Mouse (Mus musculus) activated CD4-positive, CD25-positive, alpha-beta regulatory T cell, adult 9 weeks (primary cell): Measurements from ENCODE around the gene Platr17. TPM values are rescaled to one million over a fixed set of nuclear protein-coding genes. Genes with fewer than 3 reads are reported as not detected.

ENCODE experiments used
- polyA plus RNA-seq: library from polyadenylated mRNA; unstranded; fragments of 100-300 nt; shearing (Covaris generic); gene quantifications from one replicate; pipeline ENCODE4 v1.2.1, GENCODE M21; 2017

Platr17 gene
- polyA plus RNA-seq, result 5.0 TPM

GRCm38 (mm10) chr17:33904835-33905234 lies at the start of gene Platr17:
TSS of gene Platr17 (plus strand) at chr17:33905135.

DNA sequence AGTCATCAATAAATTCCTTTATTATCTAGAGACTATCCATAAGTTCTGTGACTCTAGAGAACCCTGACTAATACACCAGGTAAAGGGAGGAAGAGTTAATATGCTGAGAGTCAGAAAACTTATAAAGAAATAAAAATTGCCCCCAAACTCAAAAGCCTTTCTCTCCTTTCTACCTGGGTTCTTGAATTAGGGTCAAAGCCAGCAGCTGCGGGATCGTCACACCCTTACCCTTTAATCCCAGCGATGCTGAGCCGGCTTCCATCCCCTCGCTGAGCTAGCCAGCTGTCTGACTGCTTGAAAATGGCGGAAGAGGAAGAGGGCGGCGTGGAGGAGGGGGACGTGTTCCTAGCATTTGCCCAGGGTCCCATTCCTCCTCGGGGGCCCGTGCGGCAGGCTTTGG lies 31.4 kb upstream of the Platr17 start, which contains the start of gene Gm7029:
TSS of gene Gm7029 (plus strand) at position 301 of the 400 bp plus-strand sequence.

GRCm38 (mm10) chr17:33890533-33891059 lies 14.3 kb upstream of the Platr17 start, which contains the start of gene Kifc1:
TSS of gene Kifc1 (minus strand) at chr17:33890661.

DNA sequence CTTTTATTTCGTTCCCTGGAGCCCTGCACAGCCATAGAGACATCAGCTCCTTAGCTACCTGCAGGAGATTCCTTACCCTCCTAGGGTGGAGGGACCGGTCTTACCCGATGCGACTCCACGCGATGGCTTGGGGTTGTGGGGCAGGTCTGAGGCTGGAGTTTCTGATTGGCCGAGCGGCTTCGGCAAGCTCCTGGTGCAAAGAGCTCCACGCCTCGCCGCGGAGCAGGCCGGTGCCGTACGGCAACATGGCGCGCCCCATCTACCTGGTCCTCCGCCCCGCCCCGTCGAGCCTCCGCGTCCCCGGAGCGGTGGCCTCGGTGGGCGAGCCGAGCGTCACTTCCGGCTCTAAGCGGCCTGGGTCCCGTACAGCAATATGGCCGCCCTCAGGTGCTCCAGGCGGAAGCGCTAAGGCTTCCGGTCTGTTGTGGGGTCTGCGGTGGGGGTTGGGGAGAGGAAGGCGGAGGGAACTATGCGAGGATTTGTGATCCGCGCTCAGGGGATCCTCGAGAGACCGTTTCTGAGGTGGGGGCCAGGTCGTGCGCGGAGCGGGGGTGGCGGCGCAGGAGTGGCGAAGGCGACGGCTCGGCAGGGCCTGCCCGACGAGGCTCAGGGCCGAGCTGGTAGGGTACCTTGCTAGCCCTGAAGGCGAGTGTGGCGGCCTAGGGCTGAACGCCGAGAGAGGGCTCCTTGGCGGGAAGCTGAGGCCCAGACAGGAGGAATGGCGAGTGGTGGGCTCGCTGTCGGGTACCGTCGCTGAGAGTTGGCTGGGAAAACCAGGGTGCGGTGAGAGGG lies 4.3 kb downstream of the Platr17 start, which contains the start of gene Daxx:
TSS of gene Daxx (plus strand) at position 338 of the 792 bp plus-strand sequence.

GRCm38 (mm10) chr17:33915671-33916250 lies 10.8 kb downstream of the Platr17 start, which contains the start of the genes Tapbp and Zbtb22:
TSS of gene Tapbp (plus strand) at chr17:33915899.
TSS of gene Zbtb22 (plus strand) at chr17:33915904.

GRCm38 (mm10) chr17:33929371-33930279 lies 24.7 kb downstream of the Platr17 start, which contains the start of gene Rgl2:
TSS of gene Rgl2 (plus strand) at chr17:33929543.

GRCm38 (mm10) chr17:33940206-33940805 lies 35.4 kb downstream of the Platr17 start, which contains the start of the genes Pfdn6 and Wdr46:
TSS of gene Pfdn6 (minus strand) at chr17:33940343.
TSS of gene Wdr46 (plus strand) at chr17:33940660.

DNA sequence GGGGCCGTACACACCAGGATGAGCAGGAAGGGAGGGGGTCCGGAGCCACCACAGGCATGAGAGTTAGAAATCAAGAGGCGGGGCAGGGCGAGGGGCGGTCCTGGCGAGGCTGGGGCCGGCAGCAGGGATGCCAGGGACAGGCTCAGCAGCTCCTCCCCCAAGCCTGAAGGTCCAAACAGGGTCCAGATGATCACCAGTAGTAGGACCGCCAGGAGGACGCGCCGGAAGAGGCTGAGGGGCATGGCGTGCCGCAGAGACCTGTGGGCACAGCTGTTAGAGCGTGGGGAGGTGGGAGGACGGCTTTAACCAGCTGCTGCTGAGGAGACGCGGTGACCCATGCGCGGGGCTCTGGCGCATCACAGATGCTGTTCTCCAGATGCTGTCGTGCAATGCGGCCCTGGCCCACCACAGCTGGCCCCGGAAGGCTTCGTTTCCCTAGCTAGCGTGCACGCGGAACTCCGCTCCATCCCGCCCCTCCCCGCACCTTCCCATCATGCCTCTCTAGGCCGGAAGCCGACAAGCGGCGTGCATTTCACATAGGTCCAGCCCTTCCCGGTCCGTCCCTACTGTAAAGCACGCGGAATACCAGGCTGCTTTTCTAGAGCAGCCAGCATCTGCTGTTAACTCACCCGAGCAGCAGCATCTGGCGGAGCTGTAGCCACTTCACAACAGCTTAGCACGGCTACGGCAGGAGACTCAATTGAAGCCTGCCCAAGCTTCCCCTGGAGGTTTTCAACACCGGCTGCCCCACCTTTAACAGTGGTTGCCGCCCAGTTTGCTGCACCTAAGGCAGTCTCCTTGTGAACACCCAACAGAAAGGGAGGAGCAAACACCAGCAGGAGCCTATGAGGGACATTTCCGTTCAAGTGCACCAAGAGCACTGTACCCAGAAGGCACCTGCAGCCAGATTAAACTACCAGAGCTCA lies 46.3 kb downstream of the Platr17 start, which contains the start of gene B3galt4:
TSS of gene B3galt4 (minus strand) at position 468 of the 926 bp plus-strand sequence.

DNA sequence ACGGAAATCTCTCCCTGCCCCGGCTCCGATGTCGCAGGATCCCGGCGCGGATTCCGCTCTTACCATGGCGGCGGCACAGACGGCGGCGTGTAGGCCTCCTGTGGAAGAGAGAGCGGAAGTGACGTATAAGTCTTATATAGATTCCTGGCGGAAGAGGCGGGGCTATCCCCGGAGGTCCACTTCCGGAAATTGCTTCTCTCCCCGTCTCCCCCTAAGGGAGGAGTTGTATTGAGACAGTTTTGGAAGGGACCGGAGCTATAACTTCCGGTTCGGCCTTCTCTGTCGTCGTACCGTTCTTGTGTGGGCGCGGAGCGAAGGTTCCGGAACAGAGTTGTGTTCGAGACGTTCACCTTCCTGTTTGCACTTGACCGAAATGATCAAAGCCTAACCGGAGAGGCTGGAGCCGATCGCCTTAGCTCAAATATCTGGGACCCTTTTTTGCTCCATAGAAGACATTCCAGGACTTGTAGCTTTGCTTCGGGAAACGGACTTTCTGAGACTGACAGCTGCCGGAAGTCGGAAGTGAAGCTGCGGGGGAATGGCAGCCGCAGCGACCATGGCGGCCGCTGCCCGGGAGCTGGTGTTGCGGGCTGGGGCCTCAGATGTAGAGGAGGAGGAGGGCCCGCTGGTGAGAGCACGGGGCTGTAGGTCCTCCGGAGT lies 50.8 kb downstream of the Platr17 start, which contains the start of the genes Vps52 and Rps18:
TSS of gene Vps52 (plus strand) at position 258 of the 660 bp plus-strand sequence.
TSS of gene Rps18 (minus strand) at position 447 of the 660 bp plus-strand sequence.

Other genes starting within 250 kb of the Platr17 start
- 416 TPM for gene Hnrnpm, start 218.3 kb upstream of the Platr17 start, polyA plus RNA-seq
- gene March2, start 186.5 kb upstream of the Platr17 start, polyA plus RNA-seq, result 50.9 TPM
- 298 TPM for gene Rab11b, start 144.6 kb upstream of the Platr17 start, polyA plus RNA-seq
- 4.4 TPM for gene Angptl4, start 123.3 kb upstream of the Platr17 start, polyA plus RNA-seq
- 3.4 TPM for gene Kank3, start 94.6 kb upstream of the Platr17 start, polyA plus RNA-seq
- gene Rps28, start 80.6 kb upstream of the Platr17 start, polyA plus RNA-seq, result 1,074 TPM
- gene Ndufa7, start 80.6 kb upstream of the Platr17 start, polyA plus RNA-seq, result 386 TPM
- gene Cd320, start 62.0 kb upstream of the Platr17 start, polyA plus RNA-seq, result 32.2 TPM
- gene Gm7029, start 31.3 kb upstream of the Platr17 start, polyA plus RNA-seq, result not detected
- 8.5 TPM for gene Kifc1, start 14.5 kb upstream of the Platr17 start, polyA plus RNA-seq
- 132 TPM for gene Daxx, start 4.3 kb downstream of the Platr17 start, polyA plus RNA-seq
- gene Tapbp, start 10.8 kb downstream of the Platr17 start, polyA plus RNA-seq, result 697 TPM
- 20.2 TPM for gene Zbtb22, start 10.8 kb downstream of the Platr17 start, polyA plus RNA-seq
- 135 TPM for gene Rgl2, start 24.4 kb downstream of the Platr17 start, polyA plus RNA-seq
- gene Pfdn6, start 35.2 kb downstream of the Platr17 start, polyA plus RNA-seq, result 140 TPM
- 58.5 TPM for gene Wdr46, start 35.5 kb downstream of the Platr17 start, polyA plus RNA-seq
- 30.8 TPM for gene B3galt4, start 46.4 kb downstream of the Platr17 start, polyA plus RNA-seq
- 89.2 TPM for gene Vps52, start 50.7 kb downstream of the Platr17 start, polyA plus RNA-seq
- gene Rps18, start 50.9 kb downstream of the Platr17 start, polyA plus RNA-seq, result 2,816 TPM
- 13,533 TPM for gene H2-K1, start 95.2 kb downstream of the Platr17 start, polyA plus RNA-seq
- 21.4 TPM for gene Ring1, start 119.5 kb downstream of the Platr17 start, polyA plus RNA-seq
- 41.5 TPM for gene H2-Ke6, start 122.9 kb downstream of the Platr17 start, polyA plus RNA-seq
- gene Slc39a7, start 126.5 kb downstream of the Platr17 start, polyA plus RNA-seq, result 132 TPM
- 22.6 TPM for gene Rxrb, start 126.7 kb downstream of the Platr17 start, polyA plus RNA-seq
- 3.3 TPM for gene Col11a2, start 134.3 kb downstream of the Platr17 start, polyA plus RNA-seq
- gene H2-Oa, start 187.2 kb downstream of the Platr17 start, polyA plus RNA-seq, result 34.3 TPM
- 108 TPM for gene H2-DMa, start 214.4 kb downstream of the Platr17 start, polyA plus RNA-seq
- 142 TPM for gene Brd2, start 217.5 kb downstream of the Platr17 start, polyA plus RNA-seq
- gene H2-DMb2, start 238.2 kb downstream of the Platr17 start, polyA plus RNA-seq, result 5.1 TPM
- gene H2-DMb1, start 247.9 kb downstream of the Platr17 start, polyA plus RNA-seq, result 4.3 TPM